Mouse (Mus musculus) embryonic fibroblast, embryonic 13.5 days (primary cell): ENCODE measurements at regions not wholly inside any gene's neighbourhood (a gene's known extent, or its start where the extent isn't known, plus 50 kb on each side); places are given as distances from the start of the nearest gene placed in this dataset.

Experiments
- H3K27ac ChIP-seq: 2 replicates; pipeline ENCODE4 v1.5.1; 2012; ENCODE audit warnings: low read length, control low read depth, inconsistent platforms; ENCODE audit not compliant: insufficient read depth
- H3K4me1 ChIP-seq: 2 replicates; pipeline ENCODE4 v1.6.1; 2011; ENCODE audit warnings: low read length; ENCODE audit not compliant: control insufficient read depth, insufficient read depth
- H3K4me3 ChIP-seq: 2 replicates; pipeline ENCODE4 v1.5.1; 2011; ENCODE audit warnings: mild to moderate bottlenecking, control low read depth, low read length; ENCODE audit not compliant: insufficient read depth
- CTCF ChIP-seq: IDR thresholded peaks from 2 replicates; pipeline ENCODE4 v1.5.1; 2011; ENCODE audit warnings: mild to moderate bottlenecking, control low read depth, low read length, moderate library complexity, borderline replicate concordance; ENCODE audit not compliant: insufficient read depth
- POLR2A ChIP-seq: IDR thresholded peaks from 2 replicates; pipeline ENCODE4 v1.6.1; 2011; ENCODE audit warnings: low read depth, mild to moderate bottlenecking, control low read depth, low read length, moderate library complexity

DNA sequence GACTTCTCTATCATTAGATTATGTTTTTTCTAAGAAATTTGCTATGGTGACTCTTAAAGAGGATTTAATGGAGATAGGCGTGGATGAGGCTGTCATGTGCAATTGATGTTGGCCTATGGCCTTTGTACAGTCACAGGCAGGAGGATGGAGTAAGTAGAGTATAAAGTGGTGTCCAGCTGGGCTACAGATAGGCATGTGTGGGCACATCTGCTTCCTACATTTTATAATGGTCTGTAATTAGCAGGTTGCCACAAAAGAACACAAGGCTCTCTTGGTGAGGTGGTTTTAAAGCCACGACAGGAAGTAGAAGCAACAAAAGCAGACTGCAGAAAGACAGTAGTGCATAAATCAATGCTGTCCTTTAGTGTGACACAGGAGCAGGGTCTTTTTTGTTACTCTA is 1391.6 kb upstream of the A1bg start:
- TF ChIP-seq CTCF (no peak), POLR2A (no peak)

GRCm38 (mm10) chr15:62302233-62302632 is 1379.4 kb upstream of the A1bg start:
- H3K4me1 ChIP-seq = no peaks in the 10 kb centered on the region
- H3K27ac ChIP-seq = no peak overlapping the region
- TF ChIP-seq CTCF (no peak), POLR2A (no peak)
- no peak overlapping the region for H3K4me3 ChIP-seq

More for the DNA sequence above, 1391.6 kb upstream of the A1bg start:
- no peaks in the 10 kb centered on the region for H3K4me1 ChIP-seq
- H3K27ac ChIP-seq = no peak overlapping the region
- H3K4me3 ChIP-seq = no peak overlapping the region

- H3K4me3 ChIP-seq = no peak overlapping the region
- H3K27ac ChIP-seq = no peak overlapping the region
- H3K4me1 ChIP-seq = no peaks in the 10 kb centered on the region
- TF ChIP-seq CTCF = no peak
- no peak for TF ChIP-seq POLR2A
Measured at GRCm38 (mm10) chr15:62301567-62301966, 1378.8 kb upstream of the A1bg start.

DNA sequence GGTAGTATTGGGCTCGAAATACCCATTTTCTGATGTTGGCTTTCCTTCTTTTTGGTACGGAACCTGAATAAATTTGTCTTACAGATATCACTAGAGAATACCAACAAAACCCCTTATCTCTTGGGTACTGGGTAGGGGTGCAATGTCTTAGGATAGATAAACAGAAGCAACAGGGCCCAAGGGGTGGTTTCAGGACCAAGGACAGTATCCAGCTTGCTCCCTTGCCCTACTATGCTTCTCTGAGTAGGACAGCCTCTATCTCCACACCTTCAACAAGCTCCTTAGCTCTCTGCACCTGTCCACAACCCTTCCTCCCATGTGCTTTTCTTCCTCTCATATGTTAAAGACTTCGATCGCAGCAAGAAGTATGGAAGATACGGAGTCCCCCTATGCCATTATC is 1374.3 kb upstream of the A1bg start:
- H3K4me1 ChIP-seq = 0 out of 2 replicates have a peak, but pooled peaks cover 4% of the 10 kb centered on the region
- no peak overlapping the region for H3K4me3 ChIP-seq
- TF ChIP-seq CTCF (no peak), POLR2A (no peak)
- no peak overlapping the region for H3K27ac ChIP-seq

DNA sequence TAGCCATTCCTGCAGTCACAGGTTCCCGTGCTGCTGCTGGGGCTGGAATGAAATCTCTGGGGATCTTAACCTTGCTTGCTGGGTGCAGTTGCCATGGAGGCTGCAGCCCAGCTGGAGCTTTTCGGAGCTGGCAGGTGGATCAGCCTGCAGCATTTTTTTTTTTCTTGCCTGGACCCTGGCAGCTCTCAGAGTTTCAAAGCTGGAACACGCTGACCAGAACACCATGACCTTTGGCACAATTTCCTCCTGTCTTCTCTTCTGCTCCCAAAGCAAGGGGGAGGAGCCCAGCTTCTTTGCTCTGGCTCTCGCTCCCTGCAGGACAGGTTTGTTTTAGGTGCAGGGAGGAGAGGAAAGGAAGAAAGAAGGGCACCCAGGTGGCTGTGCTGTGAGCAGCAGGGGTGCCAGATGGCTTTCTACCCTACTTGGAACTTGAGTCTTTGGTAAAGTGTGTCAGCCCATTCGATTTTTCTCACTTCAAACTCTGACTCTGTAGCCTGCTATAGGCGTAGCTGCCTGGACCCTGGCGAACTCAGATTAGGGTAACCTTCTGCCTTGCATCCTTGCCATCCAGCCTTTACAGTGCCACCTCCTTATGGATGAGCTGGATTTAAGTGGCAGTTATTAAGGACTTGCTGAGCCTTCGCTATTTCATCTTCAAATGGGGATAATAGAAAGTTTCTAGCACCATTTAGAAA is 1372.6 kb upstream of the A1bg start:
- H3K27ac ChIP-seq = no peak overlapping the region
- H3K4me3 ChIP-seq = no peak overlapping the region
- TF ChIP-seq CTCF (no peak), POLR2A (no peak)
- H3K4me1 ChIP-seq = 0 out of 2 replicates have a peak, but pooled peaks cover 4% of the 10 kb centered on the region

- no peak overlapping the region for H3K27ac ChIP-seq
- TF ChIP-seq CTCF (no peak), POLR2A (no peak)
- H3K4me1 ChIP-seq = 0 out of 2 replicates have a peak, but pooled peaks cover 4% of the 10 kb centered on the region
- no peak overlapping the region for H3K4me3 ChIP-seq
Measured at GRCm38 (mm10) chr15:62294786-62295185, 1372.0 kb upstream of the A1bg start.

GRCm38 (mm10) chr15:62292876-62293275 is 1370.1 kb upstream of the A1bg start:
- Histone ChIP-seq H3K4me3 (no peak overlapping the region), H3K4me1 (0 out of 2 replicates have a peak, but pooled peaks cover 4% of the 10 kb centered on the region), H3K27ac (no peak overlapping the region)
- TF ChIP-seq CTCF (no peak), POLR2A (no peak)

GRCm38 (mm10) chr15:62290687-62291086 is 1367.9 kb upstream of the A1bg start:
- Histone ChIP-seq H3K4me3 (no peak overlapping the region), H3K4me1 (peaks cover 9% of the 10 kb centered on the region), H3K27ac (no peak overlapping the region)
- TF ChIP-seq CTCF = no peak
- no peak for TF ChIP-seq POLR2A

GRCm38 (mm10) chr15:62286666-62287655 is 1364.1 kb upstream of the A1bg start:
- H3K4me3 ChIP-seq = no peak overlapping the region
- peak overlapping the region; percentile 100 for H3K27ac ChIP-seq
- TF ChIP-seq POLR2A (no peak), CTCF (no peak)
- H3K4me1 ChIP-seq = peaks cover 8% of the 10 kb centered on the region
